Mouse (Mus musculus) inflammation-experienced regulatory T-cells, adult 6 months (primary cell): ENCODE data around the gene Timm22. TPM values are rescaled to one million over a fixed set of nuclear protein-coding genes. Genes with fewer than 3 reads are reported as not detected.
A peak's percentile ranks its signal among the peaks of the same experiment; 100 is the strongest.

ENCODE experiments used
- ATAC-seq: one replicate; pipeline ENCODE4 v1.8.0; 2017
- polyA plus RNA-seq, 3 experiments: library from polyadenylated mRNA; unstranded; fragments of 100-300 nt; shearing (Covaris generic); gene quantifications; one replicate each; pipeline ENCODE4 v1.2.1; 2017

Timm22 gene
- polyA plus RNA-seq, 3 experiments from 2014 or later = 60.7 to 86.9 (median 76.3) TPM

- ATAC-seq = no peak
Measured at GRCm38 (mm10) chr11:76392532-76392931, 14.2 kb upstream of the Timm22 start.

- no peak for ATAC-seq
Measured at GRCm38 (mm10) chr11:76392996-76393395, 13.8 kb upstream of the Timm22 start.

DNA sequence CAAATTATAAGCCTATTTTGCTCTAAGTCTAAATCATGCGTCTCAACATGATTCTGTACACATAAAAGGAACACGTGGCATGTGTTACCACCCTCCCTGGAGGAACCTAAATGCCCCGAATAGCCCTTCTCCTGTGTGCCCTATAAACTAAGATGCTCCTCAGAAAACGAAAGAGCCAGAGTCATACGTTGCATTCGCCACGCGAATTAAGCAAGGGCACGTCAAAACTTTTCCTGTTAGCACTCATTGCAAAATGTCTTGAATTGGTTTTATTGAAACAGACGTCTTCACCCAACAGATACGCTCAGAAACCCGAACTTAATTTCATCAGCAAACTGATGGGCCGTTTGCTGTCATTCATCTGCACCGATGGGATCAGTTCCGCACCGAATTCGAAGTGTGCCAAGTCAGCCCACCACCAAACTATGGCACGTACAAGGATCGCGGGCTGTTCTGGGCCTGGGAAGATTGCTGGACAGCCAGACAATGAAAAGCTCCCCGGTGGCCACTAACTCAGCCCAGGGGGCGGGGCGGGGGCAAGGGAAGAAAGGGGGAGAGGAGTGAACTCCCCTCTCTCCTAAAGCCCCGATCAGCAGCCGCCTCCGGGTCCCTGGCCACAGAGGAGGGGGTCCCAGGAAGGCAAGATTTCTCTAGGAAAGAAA is 9.0 kb upstream of the Timm22 start:
- no peak for ATAC-seq

DNA sequence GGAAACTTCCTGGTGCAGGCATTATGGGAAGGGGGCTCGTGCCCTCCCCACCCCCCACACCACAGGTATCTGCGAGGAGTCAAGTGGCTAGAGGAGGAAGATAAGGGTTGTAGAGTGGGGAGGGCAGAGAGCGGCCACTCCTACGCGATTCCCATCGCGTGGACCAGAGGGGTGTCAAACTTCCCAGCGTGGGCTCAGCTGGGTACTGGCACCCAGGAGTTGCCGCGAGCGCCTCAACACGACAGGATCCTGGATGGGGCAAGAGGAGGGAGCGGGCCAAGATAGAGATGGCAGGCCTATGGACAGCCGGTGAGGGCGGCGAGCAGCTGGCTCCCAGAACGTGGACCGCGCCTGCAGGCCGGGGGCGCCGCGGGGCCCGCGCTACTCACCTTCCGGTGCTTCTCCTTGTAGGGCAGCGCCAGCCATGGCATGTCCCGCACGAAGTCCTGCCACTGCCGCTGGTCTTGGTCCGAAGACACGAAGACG is 8.4 kb upstream of the Timm22 start:
- ATAC-seq = no peak

- ATAC-seq = peak; percentile 80
Measured at GRCm38 (mm10) chr11:76398798-76399586, 7.8 kb upstream of the Timm22 start, which contains the start of gene Nxn. Gene Nxn, minus strand, starts transcription at chr11:76399140.

DNA sequence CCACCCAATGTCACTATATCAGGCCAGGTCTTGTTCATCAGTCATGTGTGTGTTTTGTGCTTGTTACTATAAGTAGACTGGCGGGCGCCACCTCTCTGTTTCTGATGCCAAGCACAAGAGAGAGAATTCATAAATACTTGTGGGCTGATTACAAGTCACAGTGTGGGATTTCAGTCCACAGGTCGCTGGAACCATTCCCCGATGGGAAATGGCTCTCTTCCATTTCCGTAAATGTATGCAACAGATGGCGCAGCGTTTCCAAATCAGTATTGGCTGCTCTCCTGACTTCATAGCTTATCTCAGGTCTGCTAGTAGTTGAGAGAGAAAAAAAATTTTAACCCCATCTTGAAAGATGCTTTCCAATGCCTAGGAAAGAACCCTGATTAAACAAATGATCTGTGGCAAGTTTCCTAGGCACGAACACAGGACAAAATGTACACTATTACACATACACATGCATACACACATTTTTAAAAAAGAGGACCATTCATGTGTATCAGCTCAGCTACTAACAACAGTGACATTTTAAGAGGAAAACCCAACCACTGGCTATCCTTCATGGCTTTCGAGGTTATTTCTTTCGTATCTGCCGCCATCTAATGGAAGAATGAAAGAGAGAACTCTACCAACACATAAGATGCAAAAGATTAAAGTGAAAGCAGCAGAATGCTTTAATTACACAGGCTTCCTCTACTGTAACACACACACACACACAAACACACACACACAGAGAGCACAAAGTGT is 7.0 kb upstream of the Timm22 start:
- peak; percentile 42 for ATAC-seq

DNA sequence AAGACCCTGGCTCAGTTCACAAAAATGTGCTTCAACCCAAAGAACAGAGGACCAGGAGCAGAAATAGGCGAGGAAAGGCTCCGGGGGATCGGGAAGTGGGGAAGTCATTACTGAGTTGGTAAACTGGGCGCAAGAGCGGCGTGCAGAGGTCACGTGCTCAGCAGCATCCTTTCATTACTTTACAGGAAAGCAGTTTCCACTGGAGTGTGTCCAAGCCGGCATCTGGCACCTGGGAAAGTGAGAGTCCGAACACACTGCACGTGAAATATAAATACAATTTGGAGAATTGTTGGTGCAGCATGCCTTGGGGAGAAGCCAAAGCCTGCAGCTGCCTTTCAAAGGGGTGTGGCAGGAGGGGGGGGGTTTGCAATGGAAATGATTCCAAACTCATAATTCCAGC is 5.4 kb upstream of the Timm22 start:
- ATAC-seq = no peak

- ATAC-seq = no peak
Measured at GRCm38 (mm10) chr11:76405113-76405512, 1.6 kb upstream of the Timm22 start.

GRCm38 (mm10) chr11:76405626-76406264 is 1.0 kb upstream of the Timm22 start:
- no peak for ATAC-seq

GRCm38 (mm10) chr11:76410826-76411225 is 4.1 kb downstream of the Timm22 start:
- ATAC-seq = no peak

DNA sequence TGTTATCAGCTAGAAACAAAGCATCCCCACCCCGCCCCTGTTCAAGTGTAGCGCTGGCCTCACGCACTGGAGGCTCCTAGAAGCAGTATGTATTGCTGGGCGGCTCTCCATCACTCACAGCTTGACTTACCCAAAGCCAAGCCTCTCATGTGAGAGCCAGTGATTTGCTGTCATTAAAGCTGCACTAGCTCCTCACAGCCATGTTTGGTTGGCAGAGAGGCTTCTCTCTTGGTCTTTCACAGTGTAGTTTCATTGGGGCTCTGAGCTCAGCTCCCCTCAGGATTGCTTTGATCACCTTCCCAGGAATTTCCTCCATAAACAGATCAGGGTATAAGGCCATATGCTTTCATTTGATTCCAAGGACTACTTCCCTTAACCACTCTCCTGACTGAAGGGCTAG is 6.5 kb downstream of the Timm22 start:
- ATAC-seq = no peak

DNA sequence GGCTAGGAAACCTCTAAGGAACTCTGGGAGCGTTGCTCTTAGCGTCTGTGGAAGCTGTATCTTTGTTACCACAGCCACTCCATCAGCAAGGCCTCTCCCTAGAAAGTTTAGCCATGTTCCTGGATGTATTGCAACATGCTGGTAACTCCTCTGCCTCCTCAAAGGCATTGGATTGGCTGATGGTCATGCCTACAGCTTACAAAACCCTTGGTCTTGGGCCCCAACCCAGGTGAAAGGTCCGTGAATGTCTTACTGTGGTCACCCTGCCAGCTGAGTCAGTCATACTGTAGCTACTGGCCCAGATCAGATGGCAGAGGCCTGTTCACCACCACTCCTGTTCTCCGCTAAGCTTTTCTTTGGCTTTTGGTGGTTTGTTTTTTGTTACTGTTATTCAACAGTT is 8.2 kb downstream of the Timm22 start:
- no peak for ATAC-seq

DNA sequence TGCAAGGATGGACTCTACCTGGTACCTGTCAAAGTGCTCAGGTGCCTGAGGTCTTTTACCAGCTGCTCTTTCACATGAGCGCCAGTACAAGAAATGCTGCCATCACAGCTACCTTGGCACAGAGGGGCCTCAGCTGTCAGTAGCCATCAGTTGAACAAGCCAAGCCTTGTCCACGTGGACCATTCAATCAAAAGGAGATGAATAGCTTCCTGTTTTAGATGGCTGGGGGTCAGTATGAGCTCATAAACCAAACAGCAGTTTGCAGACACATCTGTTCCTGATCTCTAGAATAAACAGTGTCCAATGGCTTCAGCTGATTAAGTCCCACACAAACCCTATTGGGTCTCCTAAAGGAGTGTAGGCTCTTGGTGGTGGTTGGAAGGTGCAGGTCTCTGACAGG is 9.2 kb downstream of the Timm22 start:
- ATAC-seq = no peak

DNA sequence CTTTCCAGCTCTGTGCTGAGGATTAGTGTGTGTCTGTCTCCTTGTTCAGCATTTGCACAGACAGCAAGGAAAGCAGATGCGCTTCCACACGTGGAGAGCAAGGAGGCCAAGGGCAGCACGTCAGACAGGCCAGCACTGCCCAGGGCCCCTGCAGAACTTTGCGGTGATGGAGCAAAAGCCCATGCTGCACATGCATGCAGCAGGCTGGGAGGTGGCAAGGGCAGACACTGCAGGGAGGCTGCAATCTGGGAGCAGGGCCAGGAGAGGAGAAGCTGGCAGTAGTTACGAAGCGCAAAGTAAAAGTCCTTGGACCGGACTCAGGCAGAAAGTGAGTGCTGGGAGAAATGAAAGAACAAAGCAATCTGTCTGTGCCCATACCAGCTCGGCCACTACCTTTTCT is 11.7 kb downstream of the Timm22 start:
- ATAC-seq = no peak

GRCm38 (mm10) chr11:76419179-76419578 is 12.4 kb downstream of the Timm22 start:
- ATAC-seq = no peak

- no peak for ATAC-seq
Measured at GRCm38 (mm10) chr11:76420896-76421295, 14.1 kb downstream of the Timm22 start.

DNA sequence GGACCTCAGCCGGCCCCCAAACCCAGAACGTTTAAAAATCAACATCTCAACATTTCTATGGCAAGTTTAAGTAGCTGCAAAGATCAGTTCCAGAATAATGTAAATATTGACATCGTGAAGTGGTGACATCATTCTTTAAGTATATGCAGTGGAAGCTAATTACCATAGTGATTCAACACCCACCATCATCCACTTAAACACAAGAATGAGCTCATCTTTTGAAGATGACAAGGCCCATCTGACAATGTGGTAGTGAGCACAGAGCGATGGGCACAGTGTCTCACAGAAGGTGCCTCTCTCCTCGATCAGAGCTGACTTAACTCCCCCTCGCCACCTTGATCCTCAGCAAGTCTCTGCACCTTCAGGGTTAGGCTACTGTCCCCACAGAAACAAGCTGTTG is 19.0 kb downstream of the Timm22 start:
- no peak for ATAC-seq

GRCm38 (mm10) chr11:76427781-76428180 is 21.0 kb downstream of the Timm22 start:
- no peak for ATAC-seq

DNA sequence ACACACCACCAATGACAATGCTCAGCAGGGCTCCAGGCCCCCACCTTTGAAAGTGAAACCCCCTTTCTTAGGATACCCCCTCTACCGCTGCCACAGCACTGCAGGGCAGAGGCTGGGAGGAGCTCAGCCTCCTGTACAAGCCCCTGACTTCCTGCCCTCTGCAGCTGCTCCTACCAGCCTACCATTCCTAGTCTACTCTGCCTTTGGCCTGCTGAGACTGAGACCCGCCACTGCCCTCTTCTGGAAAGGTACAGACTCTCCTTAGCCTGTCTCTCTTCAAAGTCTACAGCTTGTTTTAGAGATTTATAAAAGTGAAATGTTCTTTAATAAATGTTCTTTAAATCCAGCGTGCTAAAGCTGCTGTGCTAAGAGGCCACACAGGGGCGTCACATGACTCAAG is 22.3 kb downstream of the Timm22 start:
- no peak for ATAC-seq

DNA sequence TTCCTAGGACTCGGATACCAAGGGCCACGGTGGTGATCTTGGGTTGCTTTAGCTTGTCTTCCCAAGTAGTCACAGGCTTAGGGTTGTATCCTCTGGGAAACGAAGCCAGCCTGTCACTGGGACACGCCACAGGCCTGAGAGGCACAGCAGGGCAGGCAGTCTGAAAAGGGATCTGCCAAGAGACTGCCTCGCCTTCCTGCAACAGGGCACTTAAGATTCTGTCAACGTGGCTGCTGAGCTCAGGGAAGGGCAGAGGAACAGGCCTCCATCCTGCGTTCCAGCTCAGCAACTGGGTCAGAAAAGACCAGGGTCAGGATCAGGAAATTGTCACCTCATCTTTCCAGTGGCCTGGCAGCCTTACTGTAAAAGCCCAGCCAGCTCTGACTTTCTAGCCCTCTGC is 22.8 kb downstream of the Timm22 start:
- ATAC-seq = no peak

DNA sequence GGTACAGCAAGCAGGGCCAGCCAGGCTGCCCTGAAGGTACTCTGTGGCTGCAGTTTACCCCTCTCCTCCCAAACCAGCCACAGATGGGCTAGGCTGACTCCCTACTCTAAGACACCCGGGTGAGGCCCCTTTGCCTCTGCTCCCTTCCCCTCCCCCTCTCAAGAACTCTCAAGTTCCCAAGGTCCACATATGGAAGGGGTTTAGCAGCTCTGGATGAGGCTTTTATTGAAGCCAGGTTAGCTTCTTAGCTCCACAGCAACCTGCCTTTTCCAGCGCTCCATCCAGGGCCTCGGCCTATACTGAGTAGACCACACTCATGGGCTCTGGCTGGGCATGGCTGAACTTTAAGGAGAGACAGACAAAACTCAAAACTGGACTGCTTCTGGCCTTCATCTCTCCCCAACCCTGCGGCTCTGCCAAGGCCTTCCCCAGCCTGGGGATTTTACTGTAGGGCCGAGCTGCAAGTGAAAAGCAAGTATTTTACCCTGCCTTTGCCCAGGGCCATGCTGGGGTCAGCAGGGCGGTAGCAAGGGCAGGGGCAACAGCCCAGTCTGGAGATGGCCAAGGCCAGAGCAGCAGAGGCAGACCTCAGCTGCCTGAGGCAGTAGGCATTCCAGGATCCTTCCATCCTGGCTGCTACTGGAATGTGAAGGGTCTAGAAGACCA is 23.3 kb downstream of the Timm22 start:
- ATAC-seq = no peak

- no peak for ATAC-seq
Measured at GRCm38 (mm10) chr11:76436009-76436408, 29.3 kb downstream of the Timm22 start.
